Mouse (Mus musculus): ENCODE data around the gene Vmn1r169. TPM values are rescaled to one million over a fixed set of nuclear protein-coding genes. Genes with fewer than 3 reads are reported as not detected.

Gene Vmn1r169
- polyA plus RNA-seq (2012; rRNA removed) = not detected in 2 replicates

GRCm38 (mm10) chr7:23575226-23575625, at the start of gene Vmn1r169:
Vmn1r169 (plus strand) TSS chr7:23575526.

GRCm38 (mm10) chr7:23539432-23539831, 35.9 kb upstream of the Vmn1r169 start, which contains the start of gene Vmn1r168:
Vmn1r168 (plus strand) TSS chr7:23539732.

GRCm38 (mm10) chr7:23605875-23606274, 30.5 kb downstream of the Vmn1r169 start, which contains the start of gene Vmn1r170:
Vmn1r170 (plus strand) TSS chr7:23606175.

Other genes with a start within 250 kb of the Vmn1r169 start
- gene Nlrp5, start 189.6 kb upstream of the Vmn1r169 start, polyA plus RNA-seq (2012; rRNA removed) = not detected in 2 replicates
- not detected in 2 replicates for gene Vmn1r167, start 68.3 kb upstream of the Vmn1r169 start, polyA plus RNA-seq (2012; rRNA removed)
- gene Vmn1r168, start 35.8 kb upstream of the Vmn1r169 start, polyA plus RNA-seq (2012; rRNA removed) = not detected in 2 replicates
- not detected in 2 replicates for gene Vmn1r170, start 30.6 kb downstream of the Vmn1r169 start, polyA plus RNA-seq (2012; rRNA removed)
- gene Vmn1r171, start 55.2 kb downstream of the Vmn1r169 start, polyA plus RNA-seq (2012; rRNA removed) = not detected in 2 replicates
- not detected in 2 replicates for gene Vmn1r172, start 82.8 kb downstream of the Vmn1r169 start, polyA plus RNA-seq (2012; rRNA removed)
- gene Vmn1r173, start 125.2 kb downstream of the Vmn1r169 start, polyA plus RNA-seq (2012; rRNA removed) = not detected in 2 replicates
- not detected in 2 replicates for gene Vmn1r174, start 176.7 kb downstream of the Vmn1r169 start, polyA plus RNA-seq (2012; rRNA removed)
- gene Vmn1r175, start 235.1 kb downstream of the Vmn1r169 start, polyA plus RNA-seq (2012; rRNA removed) = not detected in 2 replicates

Measured in liver, embryonic 14 days (tissue).